Mouse (Mus musculus) thymus, postnatal 10 days (tissue): ENCODE results near the gene Rufy4.

ENCODE experiments used
- DNase-seq, 2 experiments: peaks; one replicate each; pipeline ENCODE4 v3.0.0; 2021; ENCODE audit warnings: low spot score in 2 of 2

Gene Rufy4

DNA sequence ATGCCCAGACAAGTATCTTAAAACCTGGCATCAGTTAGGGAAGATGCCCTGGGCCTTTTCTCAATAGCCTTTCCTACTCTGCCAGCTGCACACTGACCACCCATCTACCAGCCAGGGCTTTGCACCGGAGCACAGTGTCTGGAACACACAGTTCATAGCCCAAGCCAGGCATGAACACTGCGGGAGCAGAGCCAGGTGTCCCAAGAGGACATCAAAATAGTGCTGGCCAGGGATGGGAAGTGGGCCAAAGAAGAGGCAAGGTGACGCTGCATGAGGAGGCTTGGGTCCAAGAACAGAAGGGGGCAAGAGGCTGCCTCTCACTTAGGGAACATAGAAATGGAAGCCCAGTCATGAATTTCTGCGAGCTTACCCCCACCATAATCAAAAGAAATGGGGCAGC, 19.7 kb upstream of the Rufy4 start:
- no peak for DNase-seq

DNA sequence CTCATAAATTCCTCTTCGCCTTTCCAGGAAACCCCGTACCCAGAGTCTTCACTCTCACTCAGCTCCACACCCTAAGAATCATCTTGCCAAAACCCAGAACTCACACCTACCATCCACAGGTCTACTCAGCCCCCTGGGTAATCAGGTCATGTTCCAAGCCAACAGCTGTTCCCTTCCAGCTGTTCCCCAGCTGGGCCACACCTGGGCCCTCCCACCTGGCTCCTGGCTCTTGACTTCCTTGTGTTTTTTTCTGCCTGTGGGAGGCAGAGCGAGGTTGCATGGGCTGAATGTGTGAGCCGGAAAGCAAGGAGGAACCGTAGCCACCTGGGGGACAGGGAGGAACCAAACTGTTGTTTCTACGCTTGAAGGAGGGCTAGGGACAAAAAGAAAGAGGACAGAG, 19.1 kb upstream of the Rufy4 start:
- DNase-seq = no peak

DNA sequence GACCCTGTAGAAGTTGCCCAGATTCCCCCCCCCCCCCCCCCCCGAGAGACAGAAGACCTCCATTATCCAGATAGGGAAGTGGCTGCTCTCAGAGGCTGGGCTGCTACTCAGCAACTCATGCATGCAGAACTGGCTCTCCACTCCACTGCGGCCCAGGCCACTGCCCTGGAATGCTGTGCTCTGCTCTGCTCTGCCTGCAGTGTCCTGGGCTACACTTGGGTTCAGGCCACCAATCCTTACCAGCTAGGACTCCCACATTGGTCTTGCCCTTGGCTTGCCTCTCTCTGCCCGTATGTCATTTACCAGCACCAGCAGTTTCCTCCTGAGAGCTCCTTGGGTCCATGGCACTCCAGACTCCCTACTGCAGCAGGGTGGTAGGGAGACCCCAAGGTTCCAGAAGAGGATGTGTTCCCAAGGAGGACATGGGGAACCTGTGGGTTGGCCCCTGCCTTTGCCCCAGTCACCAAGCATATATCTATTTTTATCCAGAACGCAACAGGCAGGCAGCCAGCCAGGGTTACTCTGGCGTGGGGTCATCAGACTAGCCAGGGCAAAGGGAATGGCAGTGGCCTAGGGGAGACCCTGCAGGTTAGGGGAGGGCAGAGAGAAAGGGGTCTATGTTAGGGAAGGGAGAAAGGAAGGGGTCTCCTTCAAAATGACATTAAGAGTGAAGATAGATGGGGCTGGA, 17.3 kb upstream of the Rufy4 start:
- DNase-seq = no peak

DNA sequence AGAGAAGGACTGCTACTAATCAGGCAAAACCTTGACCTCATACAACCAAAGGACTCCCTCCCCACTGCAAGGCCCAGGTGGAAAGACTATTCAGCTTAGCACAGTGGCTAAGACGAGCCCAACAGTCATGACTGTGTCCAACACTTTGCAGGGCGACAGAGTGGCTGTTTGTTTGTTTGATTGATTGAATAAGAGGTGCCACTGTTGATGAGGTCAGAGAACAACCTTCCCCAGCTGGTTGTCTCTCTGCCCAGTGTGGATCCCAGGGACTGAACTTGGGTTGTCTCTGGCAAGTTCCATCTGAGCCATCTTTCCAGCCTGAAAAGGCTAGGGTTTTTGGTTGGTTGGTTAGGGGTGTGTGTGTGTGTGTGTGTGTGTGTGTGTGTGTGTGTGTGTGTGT, 15.7 kb upstream of the Rufy4 start:
- DNase-seq = no peak

DNA sequence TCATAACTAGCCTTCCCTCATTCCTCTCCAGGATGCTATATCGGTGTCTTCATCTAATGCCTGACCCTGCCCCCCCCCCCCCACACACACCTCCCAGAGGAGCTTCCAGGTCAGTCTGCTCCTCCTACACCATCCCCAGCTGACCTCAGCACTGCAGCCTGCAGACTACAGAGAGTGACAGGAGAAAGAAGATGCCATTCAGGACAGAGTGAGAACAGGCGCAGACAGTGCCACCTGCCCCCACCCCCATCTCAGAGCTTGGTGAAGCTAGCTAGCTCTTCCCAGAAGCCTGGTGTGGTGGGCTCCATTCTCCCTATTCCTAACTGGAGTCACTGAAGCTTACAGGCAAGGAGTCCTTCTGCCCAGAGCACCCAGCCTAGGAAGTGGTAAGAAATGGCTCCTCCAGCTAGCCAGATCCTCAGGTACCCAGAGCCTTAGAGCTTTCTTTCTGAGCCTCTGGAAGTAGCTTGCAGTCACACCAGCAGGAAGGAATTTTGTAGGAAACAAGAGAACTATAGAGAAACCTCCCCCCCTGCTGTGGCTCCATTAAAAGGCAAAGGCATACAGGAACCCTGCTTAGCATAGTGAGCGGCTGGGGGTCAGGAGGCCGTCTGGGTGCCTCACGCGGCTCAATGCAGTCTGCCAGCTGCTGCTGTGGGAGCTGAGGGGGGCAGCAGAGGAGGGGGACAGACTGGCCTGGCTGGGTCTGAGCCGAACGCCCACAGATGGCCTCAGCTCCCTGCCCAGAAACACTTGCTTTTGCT, 14.2 kb upstream of the Rufy4 start:
- DNase-seq = no peak

DNA sequence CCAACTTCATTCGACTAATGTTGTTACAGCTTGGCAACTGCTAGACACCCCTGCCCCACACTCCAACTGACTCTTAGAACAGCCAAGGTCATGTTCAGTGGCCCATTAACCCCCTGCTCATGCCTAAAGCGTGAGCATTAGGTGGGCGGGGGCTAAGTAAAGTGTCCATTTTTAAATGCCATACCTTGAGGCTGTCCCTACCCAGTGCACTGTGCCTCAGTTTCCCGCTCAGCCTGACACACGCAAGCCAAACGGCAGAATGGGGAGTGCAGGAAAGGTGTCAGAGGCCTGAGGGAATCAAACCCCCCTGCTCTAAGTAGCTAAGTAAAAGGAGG, 13.7 kb upstream of the Rufy4 start:
- no peak for DNase-seq

DNA sequence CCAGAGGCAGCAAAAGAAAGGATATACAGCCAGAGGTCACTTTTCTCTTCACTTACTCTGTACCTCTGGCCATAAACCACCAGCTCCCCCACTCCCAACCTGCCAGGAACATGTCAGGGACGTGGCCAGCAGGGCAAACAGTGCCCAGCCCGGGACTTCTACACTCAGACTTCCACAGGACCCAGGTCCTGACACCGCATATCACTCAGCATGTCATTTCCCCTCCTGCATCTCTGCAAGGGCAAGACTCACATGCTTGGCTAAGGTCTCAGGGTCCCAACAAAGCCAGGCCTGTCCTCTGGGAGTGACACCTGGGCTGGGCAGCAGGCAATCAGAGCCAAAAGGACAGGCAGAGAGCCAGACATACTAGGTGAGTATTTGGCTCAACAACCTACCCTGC, 12.3 kb upstream of the Rufy4 start:
- no peak for DNase-seq

DNA sequence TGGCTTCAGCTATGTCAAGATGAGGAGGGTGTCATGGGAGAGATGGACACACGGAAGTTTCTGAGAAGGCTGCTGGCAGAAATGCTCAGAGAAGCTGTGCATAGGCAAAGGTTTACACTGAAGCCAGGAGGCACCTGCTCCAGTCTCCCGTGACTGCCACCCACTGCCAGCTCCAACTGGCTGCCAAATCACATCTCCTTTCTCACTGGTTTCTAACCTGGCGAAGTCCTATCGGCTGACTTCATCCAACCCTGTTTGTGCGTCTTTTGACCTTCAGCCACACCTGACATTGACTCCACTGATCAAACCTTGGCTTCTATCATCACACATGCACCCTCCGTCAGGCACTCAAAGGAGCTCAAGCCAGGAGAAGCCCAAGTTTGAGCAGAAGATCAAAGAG, 7.5 kb upstream of the Rufy4 start:
- DNase-seq = no peak

DNA sequence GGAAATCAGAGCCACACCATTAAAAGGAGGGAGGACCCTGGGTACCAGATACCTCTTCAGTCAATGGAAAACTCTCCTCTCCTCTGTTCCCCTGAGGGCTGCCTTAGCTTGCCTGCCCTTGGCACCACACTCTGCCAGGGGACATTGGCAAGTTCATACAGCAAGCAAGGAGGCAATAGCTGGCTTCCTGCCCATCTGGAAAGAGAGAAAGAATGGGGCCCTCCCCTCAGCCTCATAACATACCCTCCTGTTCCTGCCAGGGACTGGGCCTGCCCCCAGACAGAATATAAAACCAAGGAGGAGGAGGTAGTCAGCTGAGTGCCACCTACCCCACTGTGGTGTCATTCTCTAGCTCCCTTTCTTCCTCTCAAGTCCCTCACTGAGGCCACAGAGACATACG, 6.2 kb upstream of the Rufy4 start:
- DNase-seq = no peak

DNA sequence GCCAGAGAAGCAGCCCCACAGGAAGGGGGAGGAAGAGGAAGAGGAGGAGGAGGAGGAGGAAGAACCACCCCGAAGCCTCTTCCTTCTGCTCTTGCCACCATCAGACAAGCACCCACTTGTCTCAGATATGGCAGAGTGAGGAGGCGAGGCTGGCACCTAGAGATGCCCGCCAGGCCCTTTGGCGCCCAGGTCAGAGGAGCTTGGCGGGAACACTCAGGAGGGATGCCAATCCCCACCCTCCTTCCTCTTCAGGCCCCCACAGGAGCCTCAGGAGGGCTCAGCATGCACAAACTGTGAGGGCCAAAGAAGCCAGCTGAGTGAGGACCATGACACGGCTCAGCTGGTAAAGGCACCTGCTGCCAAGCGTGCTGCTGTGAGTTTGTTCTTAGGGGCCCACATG, 4.2 kb upstream of the Rufy4 start:
- no peak for DNase-seq

DNA sequence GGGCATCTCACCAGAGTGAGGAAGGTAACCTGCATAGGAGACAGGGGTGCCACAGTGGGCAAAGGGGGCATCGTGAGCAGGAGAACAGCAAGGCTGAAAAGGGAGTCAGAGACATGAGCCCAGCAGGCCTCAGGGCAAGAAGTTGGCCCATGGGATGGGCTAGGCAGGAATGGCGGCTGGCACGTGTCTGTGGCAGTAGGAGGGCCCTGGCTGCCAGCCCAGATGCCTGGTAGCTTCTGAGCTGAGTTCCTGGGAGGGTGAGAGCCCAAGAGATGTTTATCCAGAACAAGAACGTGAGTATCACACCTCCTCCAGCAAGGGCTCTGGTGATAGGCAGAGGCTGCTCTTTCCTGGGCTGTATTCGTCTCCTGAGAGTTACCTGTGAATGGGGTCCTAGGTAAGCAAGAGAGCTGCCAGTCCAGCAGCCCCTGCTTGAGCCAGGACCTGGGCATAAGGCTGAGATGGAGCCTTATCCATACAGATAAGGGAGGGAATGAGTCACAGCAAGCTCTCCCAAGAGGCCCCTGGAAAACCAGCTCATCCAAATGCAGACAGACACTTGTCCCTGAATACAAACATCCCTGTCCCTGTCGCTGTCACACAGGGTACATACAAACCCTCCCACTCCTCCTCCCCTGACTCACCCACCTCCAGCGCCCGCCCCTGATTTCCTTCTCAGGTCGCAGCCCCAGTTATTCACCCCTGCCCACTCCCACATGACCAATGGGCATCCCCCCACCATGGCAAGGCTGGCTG, 3.3 kb upstream of the Rufy4 start:
- no peak for DNase-seq

DNA sequence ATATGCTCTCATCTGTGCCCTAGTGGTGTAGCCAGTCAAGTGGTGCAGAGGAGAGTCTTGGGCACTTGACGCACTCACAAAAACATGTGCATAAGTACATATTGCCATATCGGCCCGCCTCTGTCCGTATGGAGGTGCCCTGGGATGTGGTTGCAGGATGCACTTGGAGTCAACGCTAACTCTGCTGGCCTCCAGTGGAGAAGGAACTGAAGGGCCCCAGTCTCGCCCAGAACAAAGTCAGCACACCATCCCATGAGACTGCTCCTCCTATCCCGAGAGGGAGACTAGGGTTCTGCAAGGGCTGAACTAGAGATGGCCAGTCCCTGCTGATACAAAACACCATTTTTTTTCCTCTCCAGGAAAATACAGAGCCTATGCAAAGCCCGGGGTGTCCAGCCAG, 2.1 kb upstream of the Rufy4 start:
- DNase-seq = no peak

DNA sequence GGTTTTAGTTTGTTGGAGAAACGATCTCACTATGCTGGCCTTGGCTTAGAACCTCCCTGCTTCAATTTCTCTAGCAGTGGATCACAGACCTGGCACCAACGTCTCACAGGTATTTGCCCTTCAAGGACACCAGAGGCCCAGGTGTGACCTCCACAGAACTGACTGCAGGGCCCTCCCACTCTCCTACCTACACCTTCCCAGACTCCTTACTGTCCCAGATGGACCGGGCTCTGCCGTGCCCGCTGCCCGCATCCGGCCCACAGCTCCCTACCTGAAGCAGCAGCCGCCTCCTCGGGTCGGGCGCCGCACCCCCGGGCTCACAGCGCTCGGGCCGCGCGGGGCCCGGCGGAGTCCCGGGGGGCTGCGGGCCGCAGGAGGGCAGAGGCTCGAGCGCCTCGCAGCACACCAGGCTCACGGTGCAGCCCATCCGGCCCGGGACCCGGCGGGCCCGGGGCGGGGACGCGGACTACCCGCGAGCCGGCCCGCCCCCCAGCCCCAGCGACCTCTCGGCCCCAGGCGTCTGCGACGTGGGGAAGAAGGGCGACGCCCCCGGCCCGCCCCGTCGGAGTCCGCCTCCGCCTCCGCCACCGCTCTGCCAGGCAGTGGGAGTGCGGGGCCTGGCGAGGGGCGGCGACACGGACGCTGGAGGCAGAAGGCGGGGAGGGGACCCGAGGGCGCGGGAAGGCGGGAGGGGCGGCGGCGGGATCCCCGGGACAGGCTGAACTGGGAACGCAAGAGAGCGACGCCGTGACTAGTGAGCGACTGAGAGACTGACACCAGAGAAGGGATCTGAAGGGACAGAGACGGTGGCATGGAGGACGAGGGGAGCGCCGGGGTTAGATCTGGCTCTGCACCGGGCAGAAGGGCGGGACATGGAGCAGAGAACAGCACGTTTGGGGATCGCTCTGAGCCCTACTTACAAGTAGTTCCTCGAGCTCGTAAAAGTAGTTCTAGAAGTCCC, 1.0 kb upstream of the Rufy4 start, which contains the start of gene Tns1:
Gene Tns1, minus strand, starts transcription at position 429 of the 961 bp plus-strand sequence.
- peak; percentile 23 to 50 for DNase-seq

DNA sequence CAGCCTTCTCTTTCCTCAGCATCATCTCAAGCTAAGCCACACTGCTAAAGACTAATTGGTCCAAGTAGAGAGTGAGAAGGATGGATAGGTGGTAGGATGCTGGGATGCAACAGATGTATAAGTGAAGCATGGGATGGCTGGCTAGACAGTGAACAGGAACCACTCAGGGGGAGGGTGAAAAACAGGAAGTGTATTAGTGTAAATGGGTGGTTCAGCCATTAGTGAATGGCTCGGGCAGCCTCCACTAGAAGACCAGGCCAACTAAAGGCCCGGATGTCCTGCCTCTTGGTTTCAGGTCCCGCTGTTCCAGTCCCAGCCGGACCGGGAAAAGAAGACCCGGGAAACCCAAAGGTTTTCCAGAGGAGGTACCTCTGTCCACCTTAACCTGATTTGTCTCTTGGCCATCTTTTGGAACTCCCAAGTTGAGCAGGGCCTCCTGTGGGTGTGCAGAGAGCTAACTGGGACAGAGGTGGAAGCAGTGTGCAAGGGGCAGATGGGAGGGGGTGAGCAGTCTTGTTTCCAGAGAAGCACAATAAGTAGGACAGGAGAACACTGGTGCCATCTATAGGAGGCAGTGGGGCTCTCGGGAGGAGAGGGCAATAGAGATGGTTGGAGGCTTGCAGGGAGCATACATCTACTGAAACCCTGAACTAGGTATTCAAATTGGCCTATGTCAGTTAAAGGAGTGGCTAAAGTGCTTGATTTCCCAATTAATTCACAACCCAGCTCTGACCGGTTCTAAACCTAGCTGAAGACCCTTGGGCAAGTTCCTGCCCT, 5.7 kb downstream of the Rufy4 start:
- DNase-seq = no peak

DNA sequence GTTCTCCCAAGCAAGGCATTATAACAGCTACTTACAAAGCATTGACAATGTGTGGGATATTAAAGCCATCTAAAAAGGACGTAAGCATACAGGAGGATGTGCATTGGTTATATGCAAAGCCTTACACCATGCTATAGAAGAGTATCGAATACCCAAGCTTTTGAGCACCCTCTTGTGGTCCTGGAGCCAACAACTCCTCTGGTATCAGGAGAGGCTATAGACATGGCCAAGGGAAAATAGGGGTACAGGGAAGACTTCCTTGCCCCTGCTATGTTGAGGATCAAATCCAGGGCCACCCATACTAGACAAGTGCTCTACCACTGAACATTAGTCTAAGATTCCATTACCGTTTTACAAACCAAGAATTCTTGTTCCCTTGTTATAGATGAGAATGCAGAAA, 6.7 kb downstream of the Rufy4 start:
- DNase-seq = no peak

DNA sequence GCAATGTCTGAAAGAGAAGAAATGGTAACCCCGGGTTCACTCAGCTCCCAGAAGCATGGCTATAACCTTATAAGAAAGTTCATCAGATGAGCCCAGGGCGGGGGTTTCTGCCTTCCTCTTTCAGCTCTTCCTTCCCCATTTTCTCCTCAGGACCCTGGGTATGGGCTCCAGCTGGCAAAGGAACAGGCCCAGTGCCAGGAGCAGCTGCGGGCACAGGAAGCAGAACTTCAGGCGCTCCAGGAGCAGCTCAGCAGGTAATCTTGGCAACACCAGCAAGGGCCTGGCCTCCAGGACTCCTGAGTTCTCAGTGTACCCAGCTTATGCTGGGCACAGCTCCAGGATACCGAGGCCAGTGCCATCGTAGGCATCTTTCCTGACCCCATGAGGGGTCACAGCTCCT, 8.6 kb downstream of the Rufy4 start:
- no peak for DNase-seq

DNA sequence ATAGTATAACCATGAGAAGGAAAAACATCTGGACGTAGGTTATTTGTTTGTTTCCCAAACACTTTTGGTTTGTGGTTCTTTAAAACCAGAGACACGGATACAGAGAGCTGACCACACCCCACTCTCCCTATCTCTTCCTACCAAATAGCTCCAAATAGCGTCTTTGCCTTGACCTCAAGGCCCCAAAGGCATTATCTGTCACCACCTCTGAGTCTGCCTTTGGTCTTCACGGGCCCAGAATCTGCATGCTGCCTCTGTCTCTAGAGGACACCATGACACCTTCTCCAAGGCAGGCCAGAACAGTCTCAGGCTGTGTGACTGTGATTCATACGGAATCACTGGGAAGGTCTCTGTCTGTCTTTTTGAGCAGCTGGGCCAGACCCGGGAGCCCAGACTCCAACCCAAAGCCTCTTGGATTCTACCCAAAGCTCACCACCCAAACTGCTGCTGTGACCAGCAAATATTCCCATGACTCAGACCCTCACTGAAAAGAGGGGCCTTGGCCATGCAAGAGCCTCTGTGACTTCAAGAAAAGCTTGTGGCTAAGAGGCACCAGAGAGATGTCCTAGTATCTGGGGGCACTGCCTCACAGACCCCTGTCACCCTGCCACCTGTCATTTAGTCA, 10.1 kb downstream of the Rufy4 start:
- no peak for DNase-seq

DNA sequence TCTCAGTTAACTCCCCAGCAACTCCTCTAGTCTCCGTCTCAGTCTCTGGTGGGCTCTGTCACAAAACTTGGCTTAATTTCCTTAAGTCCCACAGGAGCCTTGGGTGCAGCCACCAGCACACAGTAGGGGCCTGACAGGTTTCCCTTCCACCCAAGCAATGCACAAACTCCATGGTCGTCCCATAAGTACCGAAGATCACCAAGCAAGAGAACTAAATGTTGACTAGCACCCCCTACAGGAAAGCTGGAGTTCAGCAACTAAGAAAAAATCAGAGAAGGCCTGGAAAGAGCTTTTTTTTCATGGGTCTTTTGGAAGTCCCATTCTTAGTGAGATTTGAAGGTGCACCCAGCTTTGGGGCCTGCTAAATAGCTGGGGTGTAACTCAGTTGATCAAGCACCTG, 14.1 kb downstream of the Rufy4 start:
- DNase-seq = no peak

DNA sequence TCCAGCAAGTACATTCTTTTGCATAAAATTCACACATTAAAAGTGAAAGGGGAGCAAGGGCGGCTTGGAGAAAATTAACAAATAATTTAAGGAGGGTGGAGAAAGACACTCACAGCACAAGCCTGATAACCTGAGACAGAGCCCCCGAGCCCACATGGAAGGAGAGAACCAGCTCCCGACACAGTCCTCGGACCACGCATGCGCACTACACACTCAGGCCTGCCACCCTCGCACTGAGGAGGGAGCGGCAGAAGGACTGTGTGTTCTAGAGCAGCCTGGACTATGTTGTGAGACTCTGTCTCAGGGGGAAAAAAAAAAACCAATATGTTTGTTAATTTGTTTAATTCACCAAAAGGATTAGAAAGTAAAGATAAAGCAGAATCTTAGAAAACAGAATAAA, 16.4 kb downstream of the Rufy4 start:
- no peak for DNase-seq

DNA sequence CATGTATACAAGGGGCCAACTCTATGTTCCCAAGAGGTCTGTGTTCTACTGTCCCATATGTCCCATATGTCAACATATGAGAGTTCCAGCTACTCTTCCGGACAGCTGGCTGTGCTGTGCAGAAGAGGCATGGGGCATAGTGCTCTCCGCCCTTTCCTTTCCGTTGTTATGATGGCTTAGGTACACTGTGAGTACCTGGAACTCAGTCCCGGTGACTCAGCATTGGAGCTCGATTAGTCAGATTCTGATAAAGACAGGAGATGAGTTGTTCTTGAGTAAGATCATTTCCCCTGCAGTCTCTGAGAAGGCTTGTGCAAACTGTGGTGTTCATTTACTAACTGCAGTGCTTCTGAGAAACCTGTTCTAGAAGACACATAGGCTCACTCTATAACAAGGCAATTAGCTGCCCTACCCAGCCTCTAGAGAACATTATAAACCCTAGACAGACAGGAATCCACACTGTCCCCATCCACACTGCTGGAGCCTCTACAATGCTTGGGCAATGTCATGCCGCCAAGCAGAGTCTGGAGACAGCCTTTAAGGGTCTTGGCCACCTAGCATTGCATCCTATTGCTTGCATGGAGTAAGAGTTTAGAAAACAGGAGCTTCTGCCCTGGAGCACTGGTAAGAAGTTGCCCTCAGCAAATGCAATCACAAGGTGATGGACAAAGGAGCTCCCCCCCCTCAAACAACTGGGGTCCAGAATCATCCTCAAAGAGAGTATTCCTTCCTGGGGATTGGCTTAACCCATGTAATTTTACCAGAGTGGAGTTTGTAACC, 24.0 kb downstream of the Rufy4 start:
- no peak for DNase-seq
